Mouse (Mus musculus) heart, postnatal 4 days (tissue): Measurements from ENCODE around the gene Cyp3a16. TPM values are rescaled to one million over a fixed set of nuclear protein-coding genes. Genes with fewer than 3 reads are reported as not detected.
"Not testable (repeated sequence)": the region's sequence is repeated elsewhere in the genome, so short reads cannot be mapped to it uniquely, and the experiment has no call there.

Experiments used
- DNase-seq: peaks from one replicate; pipeline ENCODE4 v3.0.0; 2021
- total RNA-seq, 2 experiments: library from RNA; stranded (reverse); gene quantifications; 2 replicates each; pipeline ENCODE4 v1.2.3; 2021

The Cyp3a16 gene
- not detected for total RNA-seq

DNA sequence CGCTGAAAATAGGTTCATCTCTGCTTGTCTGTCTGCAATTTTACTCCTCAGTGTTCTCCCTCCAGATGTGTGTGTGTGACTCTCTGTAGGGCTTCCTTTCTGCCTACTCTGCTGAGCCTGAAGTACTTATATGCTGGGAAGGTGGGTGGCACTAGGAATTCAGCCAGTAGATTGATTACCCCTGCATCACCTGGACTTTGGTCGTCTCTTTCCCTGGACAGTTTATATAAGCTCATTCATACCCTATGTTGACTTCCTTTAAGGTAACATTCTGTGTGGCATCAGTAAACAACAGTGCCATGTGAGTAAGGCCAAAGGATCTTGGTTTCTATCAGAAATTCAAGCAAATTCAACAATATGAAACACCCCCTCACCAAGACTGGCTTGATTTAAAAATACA is at the start of gene Cyp3a16:
Gene Cyp3a16, minus strand, starts transcription at position 101 of the 400 bp plus-strand sequence.
- DNase-seq = not testable (repeated sequence)

DNA sequence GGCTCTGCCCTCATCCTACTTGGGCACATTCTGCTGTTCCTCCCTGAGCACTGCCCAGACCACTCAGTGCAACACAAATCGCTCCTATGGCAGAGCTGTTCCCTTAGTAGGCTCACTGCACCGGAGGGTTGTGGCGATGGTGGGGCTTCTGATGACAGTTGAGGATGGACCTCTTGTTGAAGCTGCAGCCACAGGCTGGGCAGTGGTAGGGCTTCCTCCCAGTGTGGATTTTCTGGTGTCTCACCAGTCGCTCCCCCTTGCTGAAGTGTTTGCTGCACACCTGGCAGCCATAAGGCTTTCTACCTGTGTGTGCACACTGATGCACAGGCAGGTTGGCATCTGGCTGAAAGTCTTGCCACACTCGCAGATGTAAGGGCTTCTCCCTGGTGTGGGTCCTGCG is 20.8 kb upstream of the Cyp3a16 start:
- no peak for DNase-seq

GRCm38 (mm10) chr5:145464304-145465088 is 5.0 kb downstream of the Cyp3a16 start:
- no peak for DNase-seq

- DNase-seq = no peak
Observed at GRCm38 (mm10) chr5:145462321-145462720, 7.2 kb downstream of the Cyp3a16 start.

GRCm38 (mm10) chr5:145454389-145454788 is 15.1 kb downstream of the Cyp3a16 start:
- DNase-seq = no peak

GRCm38 (mm10) chr5:145433688-145434087 is 35.8 kb downstream of the Cyp3a16 start:
- no peak for DNase-seq

- DNase-seq = no peak
Observed at GRCm38 (mm10) chr5:145431004-145431403, 38.5 kb downstream of the Cyp3a16 start.

GRCm38 (mm10) chr5:145422287-145422686 is 47.2 kb downstream of the Cyp3a16 start:
- no peak for DNase-seq

GRCm38 (mm10) chr5:145415416-145415815 is 54.1 kb downstream of the Cyp3a16 start:
- not testable (repeated sequence) for DNase-seq

Other genes starting within 250 kb of the Cyp3a16 start
- 10 to 100 TPM; 31.7 to 33.7 TPM for gene Zfp655, start 238.0 kb downstream of the Cyp3a16 start, total RNA-seq
- 10 to 100 TPM; 15.4 to 15.9 TPM for gene Zscan25, start 189.2 kb downstream of the Cyp3a16 start, total RNA-seq
- gene Cyp3a57, start 124.4 kb downstream of the Cyp3a16 start, total RNA-seq = not detected
- not detected for gene Cyp3a41b, start 115.0 kb upstream of the Cyp3a16 start, total RNA-seq